Mouse (Mus musculus) intestine, embryonic 16.5 days (tissue): ENCODE measurements at regions not wholly inside any gene's neighbourhood (a gene's known extent, or its start where the extent isn't known, plus 50 kb on each side); places are given as distances from the start of the nearest gene placed in this dataset.
"Not testable (repeated sequence)": the region's sequence is repeated elsewhere in the genome, so short reads cannot be mapped to it uniquely, and the experiment has no call there.

Experiments used
- ATAC-seq: fragments of 200-750 bp; cut with Nextera tagmentation; 2 replicates; pipeline ENCODE4 v1.8.0; 2017; ENCODE audit warnings: moderate TSS enrichment, moderate library complexity
- H3K27ac ChIP-seq: fragments of 300-500 bp; sonication (generic); 2 replicates; pipeline ENCODE4 v1.5.1; 2014; ENCODE audit warnings: mild to moderate bottlenecking, low read length
- H3K27me3 ChIP-seq: fragments of 300-500 bp; sonication (generic); replicated peaks from 2 replicates; pipeline ENCODE4 v1.6.1; 2014; ENCODE audit warnings: low read length, control low read depth, mixed read lengths; ENCODE audit not compliant: control insufficient read depth, insufficient read depth
- H3K36me3 ChIP-seq: fragments of 300-500 bp; sonication (generic); 2 replicates; pipeline ENCODE4 v1.6.1; 2014; ENCODE audit warnings: low read length, control low read depth; ENCODE audit not compliant: control insufficient read depth, insufficient read depth
- H3K4me1 ChIP-seq: fragments of 300-500 bp; sonication (generic); 2 replicates; pipeline ENCODE4 v1.6.1; 2014; ENCODE audit warnings: low read length, control low read depth, mixed read lengths; ENCODE audit not compliant: control insufficient read depth, insufficient read depth
- H3K4me2 ChIP-seq: fragments of 300-500 bp; sonication (generic); 2 replicates; pipeline ENCODE4 v1.6.1; 2014; ENCODE audit warnings: low read depth, low read length, control low read depth
- H3K4me3 ChIP-seq: fragments of 300-500 bp; sonication (generic); 2 replicates; pipeline ENCODE4 v1.5.1; 2014; ENCODE audit warnings: mild to moderate bottlenecking, low read length
- H3K9ac ChIP-seq: fragments of 300-500 bp; sonication (generic); 2 replicates; pipeline ENCODE4 v1.6.1; 2014; ENCODE audit warnings: low read depth, low read length
- H3K9me3 ChIP-seq: fragments of 300-500 bp; sonication (generic); 2 replicates; pipeline ENCODE4 v1.6.1; 2016; ENCODE audit warnings: low read length, control low read depth; ENCODE audit not compliant: control insufficient read depth
- WGBS: fragments of 180-500 bp; shearing (Covaris S2); extraction: QIAGEN DNeasy Blood & Tissue Kit; methylation state at CpG from one replicate; pipeline ENCODE4 v1.1.7; 2014; 5-methylcytosine and 5-hydroxymethylcytosine counted together

- H3K27me3 ChIP-seq: no peaks in the 10 kb centered on the region
- H3K27ac ChIP-seq: no peak overlapping the region
- H3K4me1 ChIP-seq: no peaks in the 10 kb centered on the region
- H3K36me3 ChIP-seq: no peaks in the 10 kb centered on the region
- no peak overlapping the region for H3K9ac ChIP-seq
- no peak overlapping the region for H3K4me2 ChIP-seq
- no peak for ATAC-seq
- H3K9me3 ChIP-seq: no peaks in the 10 kb centered on the region
- WGBS: 89% methylated on average over 6 of the region's 6 CpGs
- no peak overlapping the region for H3K4me3 ChIP-seq
Measured at GRCm38 (mm10) chr9:31628291-31628690, 164.0 kb upstream of the Tmem45b start.

GRCm38 (mm10) chr9:31621553-31621952 is 157.3 kb upstream of the Tmem45b start:
- H3K36me3 ChIP-seq, H3K27ac ChIP-seq, ATAC-seq, H3K4me2 ChIP-seq, H3K27me3 ChIP-seq, H3K4me1 ChIP-seq, H3K9me3 ChIP-seq, H3K4me3 ChIP-seq, H3K9ac ChIP-seq: not testable (repeated sequence)
- WGBS: 90% methylated on average over 7 of the region's 7 CpGs

GRCm38 (mm10) chr9:31619344-31619743 is 155.1 kb upstream of the Tmem45b start:
- H3K4me2 ChIP-seq: no peak overlapping the region
- H3K4me1 ChIP-seq: no peaks in the 10 kb centered on the region
- no peaks in the 10 kb centered on the region for H3K9me3 ChIP-seq
- WGBS: 45% methylated on average over 6 of the region's 6 CpGs
- ATAC-seq: no peak
- no peak overlapping the region for H3K9ac ChIP-seq
- no peak overlapping the region for H3K27ac ChIP-seq
- no peak overlapping the region for H3K4me3 ChIP-seq
- H3K27me3 ChIP-seq: no peaks in the 10 kb centered on the region
- H3K36me3 ChIP-seq: no peaks in the 10 kb centered on the region

- Histone ChIP-seq H3K9me3 (no peaks in the 10 kb centered on the region), H3K4me2 (no peak overlapping the region), H3K27me3 (no peaks in the 10 kb centered on the region), H3K9ac (no peak overlapping the region), H3K27ac (no peak overlapping the region), H3K4me1 (peaks cover 7% of the 10 kb centered on the region; the same call in 1 of the 2 replicates), H3K4me3 (no peak overlapping the region), H3K36me3 (no peaks in the 10 kb centered on the region)
- no peak for ATAC-seq
- 71% methylated on average over 13 of the region's 13 CpGs for WGBS
Measured at GRCm38 (mm10) chr9:31614250-31614945, 150.1 kb upstream of the Tmem45b start.

- Histone ChIP-seq H3K4me1 (peaks cover 7% of the 10 kb centered on the region; the same call in 1 of the 2 replicates), H3K36me3 (no peaks in the 10 kb centered on the region), H3K4me3 (no peak overlapping the region), H3K9me3 (no peaks in the 10 kb centered on the region), H3K4me2 (no peak overlapping the region), H3K9ac (no peak overlapping the region), H3K27ac (no peak overlapping the region), H3K27me3 (no peaks in the 10 kb centered on the region)
- ATAC-seq: no peak
- WGBS: 77% methylated on average over 8 of the region's 8 CpGs
Measured at GRCm38 (mm10) chr9:31611036-31611695, 146.9 kb upstream of the Tmem45b start.

- peak; percentile 62 for ATAC-seq
- WGBS: 23% methylated on average over 4 of the region's 4 CpGs
- Histone ChIP-seq H3K4me1 (peaks cover 7% of the 10 kb centered on the region; the same call in 1 of the 2 replicates), H3K9ac (no peak overlapping the region), H3K4me3 (no peak overlapping the region), H3K9me3 (no peaks in the 10 kb centered on the region), H3K36me3 (no peaks in the 10 kb centered on the region), H3K27ac (no peak overlapping the region), H3K4me2 (no peak overlapping the region), H3K27me3 (no peaks in the 10 kb centered on the region)
Measured at GRCm38 (mm10) chr9:31610631-31611030, 146.4 kb upstream of the Tmem45b start.

- Histone ChIP-seq H3K4me1 (peaks cover 7% of the 10 kb centered on the region; the same call in 1 of the 2 replicates), H3K27me3 (no peaks in the 10 kb centered on the region), H3K4me2 (no peak overlapping the region), H3K36me3 (no peaks in the 10 kb centered on the region), H3K9me3 (no peaks in the 10 kb centered on the region), H3K27ac (no peak overlapping the region), H3K9ac (no peak overlapping the region), H3K4me3 (no peak overlapping the region)
- WGBS: 59% methylated on average over 1 of the region's 1 CpGs
- no peak; the same call in 1 of the 2 replicates for ATAC-seq
Measured at GRCm38 (mm10) chr9:31610212-31610611, 145.9 kb upstream of the Tmem45b start.

- Histone ChIP-seq H3K27ac (no peak overlapping the region), H3K27me3 (no peaks in the 10 kb centered on the region), H3K4me2 (no peak overlapping the region), H3K9me3 (no peaks in the 10 kb centered on the region), H3K4me1 (peaks cover 7% of the 10 kb centered on the region; the same call in 1 of the 2 replicates), H3K9ac (no peak overlapping the region), H3K36me3 (no peaks in the 10 kb centered on the region), H3K4me3 (no peak overlapping the region)
- no peak; the same call in 1 of the 2 replicates for ATAC-seq
- 82% methylated on average over 3 of the region's 3 CpGs for WGBS
Measured at GRCm38 (mm10) chr9:31609731-31610130, 145.5 kb upstream of the Tmem45b start.

GRCm38 (mm10) chr9:31608084-31608870 is 144.0 kb upstream of the Tmem45b start:
- no peak overlapping the region for H3K27ac ChIP-seq
- 52% methylated on average over 8 of the region's 8 CpGs for WGBS

More at GRCm38 (mm10) chr9:31608084-31608870, 144.0 kb upstream of the Tmem45b start:
- Histone ChIP-seq H3K4me3 (no peak overlapping the region), H3K9ac (no peak overlapping the region), H3K9me3 (no peaks in the 10 kb centered on the region), H3K4me1 (peaks cover 7% of the 10 kb centered on the region; the same call in 1 of the 2 replicates), H3K36me3 (no peaks in the 10 kb centered on the region), H3K27me3 (no peaks in the 10 kb centered on the region), H3K4me2 (no peak overlapping the region)
- no peak for ATAC-seq
